Mouse (Mus musculus): ENCODE data around the gene Mtm1.
"Not testable (repeated sequence)": the region's sequence is repeated elsewhere in the genome, so short reads cannot be mapped to it uniquely, and the experiment has no call there.

Mtm1 gene

DNA sequence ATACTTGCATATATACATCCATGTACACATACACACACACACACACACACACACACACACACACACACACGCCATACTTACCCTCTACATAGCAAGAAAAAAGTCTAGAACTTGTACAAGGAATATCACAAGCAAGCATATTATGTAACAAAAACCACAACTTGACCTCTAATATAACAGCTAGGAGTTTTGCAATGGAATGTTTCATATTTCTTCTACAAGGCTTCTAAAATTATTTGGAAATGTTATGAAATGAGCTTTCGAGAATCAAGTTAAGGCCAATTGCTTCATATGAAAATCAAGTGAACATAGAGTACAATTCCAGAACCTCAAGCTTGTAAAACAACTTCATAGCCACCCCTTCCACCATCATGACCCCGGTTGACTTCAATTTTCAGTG lies 74.9 kb downstream of the Mtm1 start:
- in situ Hi-C loops (cut with MboI, MseI) = no loop called here

- in situ Hi-C loops (cut with MboI, MseI) = no loop called here
Measured at GRCm38 (mm10) chrX:71287088-71287487, 76.5 kb downstream of the Mtm1 start.

GRCm38 (mm10) chrX:71294191-71294590 lies 83.6 kb downstream of the Mtm1 start:
- in situ Hi-C loops (cut with MboI, MseI) = no loop called here

DNA sequence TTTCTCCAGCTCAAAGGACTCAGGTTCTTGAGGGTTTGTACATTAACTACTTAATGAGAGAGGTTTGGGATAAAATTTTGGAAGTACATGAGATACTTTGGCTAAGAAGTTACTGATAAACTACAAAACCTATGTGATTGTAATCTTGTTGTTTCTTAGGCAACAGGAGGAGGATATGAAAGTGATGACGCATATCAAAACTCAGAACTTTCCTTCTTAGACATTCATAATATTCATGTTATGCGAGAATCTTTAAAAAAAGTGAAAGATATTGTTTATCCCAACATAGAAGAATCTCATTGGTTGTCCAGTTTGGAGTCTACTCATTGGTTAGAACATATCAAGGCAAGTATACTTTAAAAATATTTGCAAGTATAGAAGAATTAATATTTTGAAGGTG lies 85.4 kb downstream of the Mtm1 start:
- in situ Hi-C loops (cut with MboI, MseI) = no loop called here

- in situ Hi-C loops (cut with MboI, MseI) = loop anchor here in 1 of 2 experiments (25.0 kb wide), 1 partner anchor 715 kb away; no protein-coding TSS in a partner anchor
Measured at GRCm38 (mm10) chrX:71302148-71302547, 91.6 kb downstream of the Mtm1 start.

DNA sequence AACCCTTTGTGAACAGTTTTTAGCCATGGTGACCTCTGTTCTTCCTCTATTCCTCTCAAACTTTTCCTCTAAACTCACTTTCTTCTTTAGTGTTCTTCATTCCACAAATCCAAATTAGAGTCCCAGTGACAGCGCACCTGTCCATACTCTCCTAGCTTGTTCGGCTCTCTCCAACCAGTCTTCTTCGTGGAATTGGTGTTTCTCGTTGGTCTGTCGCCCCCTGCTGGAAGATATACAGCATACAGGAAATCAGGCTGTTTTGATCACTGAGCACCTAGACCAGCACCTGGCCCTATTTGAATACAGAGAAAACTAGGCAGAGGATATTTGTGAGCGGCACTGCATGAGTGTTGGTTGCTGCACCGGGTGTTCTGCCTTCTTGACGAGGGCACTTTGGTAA lies 100.7 kb downstream of the Mtm1 start:
- in situ Hi-C loops (cut with MboI, MseI) = loop anchor here (5.0 to 25.0 kb wide), 2 partner anchors 724 to 729 kb away; no protein-coding TSS in a partner anchor

DNA sequence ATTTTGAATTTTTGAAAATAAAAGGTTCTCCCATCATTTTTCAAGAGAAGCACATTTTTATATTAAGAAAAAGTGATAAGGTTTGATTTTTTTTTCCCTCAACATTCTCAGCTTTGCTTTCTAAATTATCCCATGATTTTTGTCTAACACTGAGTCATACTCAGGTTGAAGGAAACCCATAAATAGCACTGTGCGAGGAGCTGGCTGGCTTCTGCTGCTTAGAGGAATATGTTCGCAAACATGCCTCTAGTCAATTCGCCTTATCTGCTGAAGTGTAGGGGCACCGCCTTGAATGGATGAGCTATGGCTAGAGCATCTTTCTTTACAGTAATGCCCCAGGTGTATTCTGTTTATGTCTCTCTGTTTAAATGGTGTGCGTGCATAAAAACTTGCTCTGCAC lies 103.8 kb downstream of the Mtm1 start:
- in situ Hi-C loops (cut with MboI, MseI) = loop anchor here (5.0 to 25.0 kb wide), 2 partner anchors 727 to 732 kb away; no protein-coding TSS in a partner anchor

GRCm38 (mm10) chrX:71352033-71352432 lies 141.5 kb downstream of the Mtm1 start:
- in situ Hi-C loops (cut with MboI, MseI) = no loop called here

DNA sequence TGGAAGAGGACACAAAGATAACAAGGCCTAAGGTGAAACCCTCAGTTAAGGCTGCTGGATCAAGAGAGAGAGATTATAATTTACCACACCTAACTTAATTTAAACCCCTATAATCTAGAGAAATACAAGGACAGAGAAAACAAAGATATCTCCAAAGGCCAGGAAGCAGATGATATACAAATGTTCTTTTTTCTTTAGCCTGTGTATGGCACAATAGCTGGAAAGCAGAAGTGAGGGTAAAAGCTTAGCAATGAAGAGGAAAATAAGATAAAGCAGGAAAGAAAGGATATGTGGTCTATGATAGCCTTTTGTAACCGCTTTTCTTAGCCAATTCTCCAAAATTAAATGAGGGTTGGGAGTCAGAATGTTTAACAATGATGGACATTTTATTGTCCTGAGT lies 144.8 kb downstream of the Mtm1 start:
- in situ Hi-C loops (cut with MboI, MseI) = no loop called here

DNA sequence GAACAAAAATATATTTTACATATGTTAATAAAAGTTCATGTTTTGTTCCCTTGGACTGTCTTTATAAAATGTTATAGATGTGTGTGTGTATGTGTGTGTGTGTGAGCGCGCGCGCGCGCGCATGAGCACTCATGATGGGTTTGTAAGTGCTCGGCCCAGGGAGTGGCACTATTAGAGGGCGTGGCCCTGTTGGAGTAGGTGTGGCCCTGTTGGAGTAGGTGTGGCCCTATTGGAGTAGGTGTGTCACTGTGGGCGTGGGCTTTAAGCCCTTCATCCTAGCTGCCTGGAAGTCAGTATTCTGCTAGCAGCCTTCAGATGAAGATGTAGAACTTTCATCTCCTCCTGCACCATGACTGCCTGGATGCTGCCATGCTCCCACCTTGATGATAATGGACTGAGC lies 151.2 kb downstream of the Mtm1 start:
- in situ Hi-C loops (cut with MboI, MseI) = not testable (repeated sequence)

GRCm38 (mm10) chrX:71364062-71364461 lies 153.5 kb downstream of the Mtm1 start:
- in situ Hi-C loops (cut with MboI, MseI) = no loop called here

DNA sequence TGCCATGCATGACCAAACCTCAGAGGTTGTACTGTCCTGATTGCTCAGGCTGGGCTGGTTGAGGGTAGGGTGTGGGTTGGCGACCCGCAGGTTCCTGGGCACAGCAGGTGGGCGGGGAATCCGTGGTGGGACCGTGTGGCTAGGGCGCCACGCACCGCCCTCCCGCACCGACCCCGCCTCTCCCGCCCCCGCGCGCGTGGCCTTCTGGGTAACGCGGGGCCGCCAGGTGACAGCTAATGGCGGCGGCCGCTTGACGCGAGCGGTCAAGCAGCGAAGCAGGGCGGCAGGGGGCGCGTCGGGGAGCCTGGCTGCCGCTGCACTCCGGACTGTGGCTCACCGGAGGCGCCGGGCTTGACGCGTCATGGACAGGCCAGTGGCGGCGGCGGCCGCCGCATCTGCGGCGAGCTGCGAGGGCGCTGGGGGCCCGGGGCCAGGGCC lies 154.0 kb downstream of the Mtm1 start, which contains the start of gene Mtmr1:
Gene Mtmr1 (plus strand): TSS at position 207 of the 438 bp plus-strand sequence.
- in situ Hi-C loops (cut with MboI, MseI) = no loop called here

DNA sequence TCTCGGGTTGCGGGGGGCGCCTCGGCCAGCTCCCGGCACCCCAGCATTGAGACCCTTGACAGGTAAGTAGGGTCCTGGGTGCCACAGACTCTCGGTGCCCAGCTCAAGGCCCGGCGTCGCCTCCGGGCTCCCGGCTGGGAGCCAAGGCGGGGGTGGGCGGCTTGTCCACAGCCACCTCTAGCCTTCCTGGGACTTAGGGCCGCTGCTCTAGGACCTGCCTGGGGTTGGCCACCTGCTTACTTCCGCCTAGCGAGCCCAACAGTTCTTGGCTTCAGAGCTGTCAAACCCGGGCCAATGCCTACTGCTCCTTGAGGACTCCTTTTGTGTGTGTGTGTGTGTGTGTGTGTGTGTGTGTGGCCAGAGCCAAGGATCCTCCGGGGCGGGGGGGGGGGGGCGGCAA lies 154.4 kb downstream of the Mtm1 start:
- in situ Hi-C loops (cut with MboI, MseI) = no loop called here

All from T-helper 17 cell (primary cell).